Mouse (Mus musculus) retina, adult 2 months (tissue): ENCODE measurements around the gene Map3k5.

Experiments
- DNase-seq: peaks from one replicate; pipeline ENCODE4 v3.0.0-alpha.2; 2012; ENCODE audit warnings: low read depth, low spot score

The Map3k5 gene

GRCm38 (mm10) chr10:20006333-20007093 is 72.2 kb downstream of the Map3k5 start:
- DNase-seq: no peak

GRCm38 (mm10) chr10:20009310-20009709 is 75.0 kb downstream of the Map3k5 start:
- DNase-seq: no peak

GRCm38 (mm10) chr10:20010018-20010417 is 75.7 kb downstream of the Map3k5 start:
- no peak for DNase-seq

- no peak for DNase-seq
Measured at GRCm38 (mm10) chr10:20018406-20018805, 84.1 kb downstream of the Map3k5 start.

- DNase-seq: no peak
Measured at GRCm38 (mm10) chr10:20018806-20019205, 84.5 kb downstream of the Map3k5 start.

- DNase-seq: no peak
Measured at GRCm38 (mm10) chr10:20021256-20021655, 87.0 kb downstream of the Map3k5 start.

- DNase-seq: no peak
Measured at GRCm38 (mm10) chr10:20021670-20022468, 87.6 kb downstream of the Map3k5 start.

GRCm38 (mm10) chr10:20022608-20023340 is 88.5 kb downstream of the Map3k5 start:
- DNase-seq: no peak

- no peak for DNase-seq
Measured at GRCm38 (mm10) chr10:20023524-20023923, 89.3 kb downstream of the Map3k5 start.

- no peak for DNase-seq
Measured at GRCm38 (mm10) chr10:20024891-20025290, 90.6 kb downstream of the Map3k5 start.

- DNase-seq: no peak
Measured at GRCm38 (mm10) chr10:20025781-20026520, 91.7 kb downstream of the Map3k5 start.

- DNase-seq: no peak
Measured at GRCm38 (mm10) chr10:20030703-20031102, 96.4 kb downstream of the Map3k5 start.

- no peak for DNase-seq
Measured at GRCm38 (mm10) chr10:20031936-20032335, 97.7 kb downstream of the Map3k5 start.

- no peak for DNase-seq
Measured at GRCm38 (mm10) chr10:20036375-20036774, 102.1 kb downstream of the Map3k5 start.

- no peak for DNase-seq
Measured at GRCm38 (mm10) chr10:20036846-20037245, 102.6 kb downstream of the Map3k5 start.

GRCm38 (mm10) chr10:20039531-20039930 is 105.3 kb downstream of the Map3k5 start:
- no peak for DNase-seq

- DNase-seq: no peak
Measured at GRCm38 (mm10) chr10:20040116-20040515, 105.8 kb downstream of the Map3k5 start.

- no peak for DNase-seq
Measured at GRCm38 (mm10) chr10:20040677-20041076, 106.4 kb downstream of the Map3k5 start.

- no peak for DNase-seq
Measured at GRCm38 (mm10) chr10:20042081-20042480, 107.8 kb downstream of the Map3k5 start.

- DNase-seq: no peak
Measured at GRCm38 (mm10) chr10:20044051-20044450, 109.8 kb downstream of the Map3k5 start.

GRCm38 (mm10) chr10:20045733-20046495 is 111.6 kb downstream of the Map3k5 start:
- no peak for DNase-seq
